Mouse (Mus musculus): ENCODE measurements around the gene Exoc3l2.

DNA sequence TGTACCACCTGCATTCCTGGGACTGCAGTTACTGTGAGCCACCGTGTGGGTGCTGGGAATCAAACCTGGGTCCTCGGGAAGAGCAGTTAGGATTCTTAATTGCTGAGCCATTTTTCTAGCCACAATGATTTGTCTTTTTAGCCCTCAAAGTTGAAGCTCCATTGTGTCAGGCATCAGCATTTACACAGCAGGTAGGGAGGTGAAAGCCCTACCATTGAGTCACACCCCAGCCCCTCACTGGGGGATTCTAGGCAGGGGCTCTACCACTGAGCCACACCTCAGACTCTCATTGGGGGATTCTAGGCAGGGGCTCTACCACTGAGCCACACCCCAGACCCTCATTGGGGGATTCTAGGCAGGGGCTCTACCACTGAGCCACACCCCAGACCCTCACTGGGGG lies 26.9 kb upstream of the Exoc3l2 start:
- TF ChIP-seq CTCF (conservative IDR thresholded peaks at IDR 0.05; ENCODE audit: low read length) (no peak), NANOG (IDR thresholded peaks at IDR 0.05; ENCODE audit: borderline replicate concordance, low read length) (no peak), POU5F1 (IDR thresholded peaks at IDR 0.05; ENCODE audit: borderline replicate concordance, low read length) (no peak)

Data from E14TG2a.4 (cell line).